Mouse (Mus musculus) mature B cell (primary cell): ENCODE measurements around the gene Pp2d1.
"Not testable (repeated sequence)": the region's sequence is repeated elsewhere in the genome, so short reads cannot be mapped to it uniquely, and the experiment has no call there.

Experiments
- in situ Hi-C: fragments of 300-500 bp; cut with MboI; formaldehyde crosslinking; loops from 2 replicates; pipeline ENCODE4 v1.14.3; 2019

Pp2d1 gene

GRCm38 (mm10) chr17:53539351-53539750, at the start of gene Pp2d1:
Gene Pp2d1 (minus strand): TSS chr17:53539451.
- in situ Hi-C loops, result not testable (repeated sequence)

- in situ Hi-C loops, result no loop called here
Measured at GRCm38 (mm10) chr17:53588097-53588855, 49.0 kb upstream of the Pp2d1 start.

GRCm38 (mm10) chr17:53587074-53587851, 48.0 kb upstream of the Pp2d1 start:
- in situ Hi-C loops, result no loop called here

GRCm38 (mm10) chr17:53583846-53584579, 44.8 kb upstream of the Pp2d1 start:
- in situ Hi-C loops, result no loop called here

GRCm38 (mm10) chr17:53582805-53583204, 43.6 kb upstream of the Pp2d1 start:
- in situ Hi-C loops, result no loop called here

GRCm38 (mm10) chr17:53582026-53582585, 42.9 kb upstream of the Pp2d1 start:
- in situ Hi-C loops, result no loop called here

GRCm38 (mm10) chr17:53580237-53580636, 41.0 kb upstream of the Pp2d1 start:
- in situ Hi-C loops, result no loop called here

GRCm38 (mm10) chr17:53579612-53580011, 40.4 kb upstream of the Pp2d1 start:
- in situ Hi-C loops, result loop anchor here (10.0 kb wide), 1 partner anchor 105 kb away; the partner anchor contains the start of gene Sgo1

GRCm38 (mm10) chr17:53578776-53579175, 39.5 kb upstream of the Pp2d1 start:
- in situ Hi-C loops, result loop anchor here (10.0 kb wide), 1 partner anchor 106 kb away; the partner anchor contains the start of gene Sgo1

- in situ Hi-C loops, result loop anchor here (10.0 kb wide), 1 partner anchor 107 kb away; the partner anchor contains the start of gene Sgo1
Measured at GRCm38 (mm10) chr17:53578249-53578648, 39.0 kb upstream of the Pp2d1 start.

GRCm38 (mm10) chr17:53577754-53578153, 38.5 kb upstream of the Pp2d1 start:
- in situ Hi-C loops, result loop anchor here (10.0 kb wide), 1 partner anchor 107 kb away; the partner anchor contains the start of gene Sgo1

GRCm38 (mm10) chr17:53577151-53577550, 37.9 kb upstream of the Pp2d1 start:
- in situ Hi-C loops, result loop anchor here (10.0 kb wide), 1 partner anchor 108 kb away; the partner anchor contains the start of gene Sgo1

- in situ Hi-C loops, result loop anchor here (10.0 kb wide), 1 partner anchor 112 kb away; the partner anchor contains the start of gene Sgo1
Measured at GRCm38 (mm10) chr17:53573019-53573556, 33.8 kb upstream of the Pp2d1 start.

- in situ Hi-C loops, result loop anchor here (10.0 kb wide), 1 partner anchor 114 kb away; the partner anchor contains the start of gene Sgo1
Measured at GRCm38 (mm10) chr17:53570932-53571331, 31.7 kb upstream of the Pp2d1 start.

- in situ Hi-C loops, result loop anchor here (10.0 kb wide), 1 partner anchor 114 kb away; the partner anchor contains the start of gene Sgo1
Measured at GRCm38 (mm10) chr17:53570361-53570875, 31.2 kb upstream of the Pp2d1 start.

- in situ Hi-C loops, result loop anchor here (10.0 kb wide), 1 partner anchor 115 kb away; the partner anchor contains the start of gene Sgo1
Measured at GRCm38 (mm10) chr17:53569829-53570228, 30.6 kb upstream of the Pp2d1 start.

- in situ Hi-C loops, result no loop called here
Measured at GRCm38 (mm10) chr17:53568734-53569386, 29.6 kb upstream of the Pp2d1 start.

- in situ Hi-C loops, result no loop called here
Measured at GRCm38 (mm10) chr17:53568118-53568517, 28.9 kb upstream of the Pp2d1 start.

GRCm38 (mm10) chr17:53567346-53568101, 28.3 kb upstream of the Pp2d1 start:
- in situ Hi-C loops, result no loop called here
